Mouse (Mus musculus) cortical plate, adult 2 months (tissue): Measurements from ENCODE around the gene Mpl.

Experiments
- CTCF ChIP-seq: fragments of 200-500 bp; IDR thresholded peaks from 2 replicates; pipeline ENCODE4 v1.5.1; 2011; ENCODE audit warnings: mild to moderate bottlenecking, control low read depth, low read length; ENCODE audit not compliant: insufficient read depth; ENCODE audit errors: extremely low read depth
- POLR2A ChIP-seq: fragments of 200-500 bp; IDR thresholded peaks from 2 replicates; pipeline ENCODE4 v1.6.1; 2011; ENCODE audit warnings: mild to moderate bottlenecking, low read length, control low read depth; ENCODE audit not compliant: insufficient read depth; ENCODE audit errors: extremely low read depth

- TF ChIP-seq POLR2A (no peak), CTCF (no peak)
Measured at GRCm38 (mm10) chr4:118401421-118401820, 55.9 kb downstream of the Mpl start.
